Mouse (Mus musculus) midbrain, postnatal 0 days (tissue): ENCODE measurements around the gene Pde9a. TPM values are rescaled to one million over a fixed set of nuclear protein-coding genes. Genes with fewer than 3 reads are reported as not detected.
A peak's percentile ranks its signal among the peaks of the same experiment; 100 is the strongest.

Source experiments
- ATAC-seq: fragments of 200-750 bp; cut with Nextera tagmentation; 2 replicates; pipeline ENCODE4 v1.8.0; 2017; ENCODE audit warnings: moderate number of reproducible peaks, mild to moderate bottlenecking, moderate TSS enrichment, moderate library complexity; ENCODE audit not compliant: low FRiP score
- DNase-seq: peaks from one replicate; pipeline ENCODE4 v3.0.0-alpha.2; 2015; ENCODE audit warnings: low spot score
- H3K27ac ChIP-seq: fragments of 300-500 bp; sonication (generic); 2 replicates; pipeline ENCODE4 v1.5.1; 2014; ENCODE audit warnings: low read depth, mild to moderate bottlenecking, low read length, mixed read lengths
- H3K27me3 ChIP-seq: fragments of 300-500 bp; sonication (generic); 2 replicates; pipeline ENCODE4 v1.6.1; 2014; ENCODE audit warnings: low read length, control low read depth, mixed read lengths; ENCODE audit not compliant: insufficient read depth
- H3K36me3 ChIP-seq: fragments of 300-500 bp; sonication (generic); 2 replicates; pipeline ENCODE4 v1.6.1; 2014; ENCODE audit warnings: low read length, control low read depth, mixed read lengths; ENCODE audit not compliant: insufficient read depth
- H3K4me1 ChIP-seq: fragments of 300-500 bp; sonication (generic); 2 replicates; pipeline ENCODE4 v1.6.1; 2014; ENCODE audit warnings: mild to moderate bottlenecking, control low read depth, antibody characterized with exemption, low read length, mixed read lengths; ENCODE audit not compliant: insufficient read depth
- H3K4me2 ChIP-seq: fragments of 300-500 bp; sonication (generic); 2 replicates; pipeline ENCODE4 v1.6.1; 2014; ENCODE audit warnings: low read depth, mild to moderate bottlenecking, low read length, mixed read lengths; ENCODE audit not compliant: poor library complexity, severe bottlenecking
- H3K4me3 ChIP-seq: fragments of 300-500 bp; sonication (generic); 2 replicates; pipeline ENCODE4 v1.5.1; 2014; ENCODE audit warnings: low read depth, mild to moderate bottlenecking, low read length, moderate library complexity
- H3K9ac ChIP-seq: fragments of 300-500 bp; sonication (generic); replicated peaks from 2 replicates; pipeline ENCODE4 v1.6.1; 2014; ENCODE audit warnings: mild to moderate bottlenecking, low read length, moderate library complexity, mixed read lengths; ENCODE audit not compliant: poor library complexity, severe bottlenecking
- H3K9me3 ChIP-seq: fragments of 300-500 bp; sonication (generic); 2 replicates; pipeline ENCODE4 v1.6.1; 2016; ENCODE audit warnings: low read length, control low read depth
- CTCF ChIP-seq: IDR thresholded peaks from 2 replicates; pipeline ENCODE4 v1.5.1; 2016; ENCODE audit warnings: antibody characterized with exemption, mild to moderate bottlenecking
- WGBS: fragments of 180-500 bp; shearing (Covaris S2); extraction: QIAGEN DNeasy Blood & Tissue Kit; methylation state at CpG from one replicate; pipeline ENCODE4 v1.1.7; 2014; 5-methylcytosine and 5-hydroxymethylcytosine counted together
- polyA plus RNA-seq: library from polyadenylated mRNA; unstranded; fragments of >200 nt; fragmentation: Nextera tagmentation; extraction: Ambion mirVana; gene quantifications from 2 replicates; pipeline ENCODE4 v1.2.1, GENCODE M21; 2015
- total RNA-seq: library from RNA; depleted of rRNA; stranded (reverse); fragments of >200 nt; gene quantifications from 2 replicates; pipeline ENCODE4 v1.2.3, GENCODE M21; 2014

Gene Pde9a
- total and polyA plus RNA-seq, 2 experiments from 2014 or later, result 32.2 to 40.2 TPM

DNA sequence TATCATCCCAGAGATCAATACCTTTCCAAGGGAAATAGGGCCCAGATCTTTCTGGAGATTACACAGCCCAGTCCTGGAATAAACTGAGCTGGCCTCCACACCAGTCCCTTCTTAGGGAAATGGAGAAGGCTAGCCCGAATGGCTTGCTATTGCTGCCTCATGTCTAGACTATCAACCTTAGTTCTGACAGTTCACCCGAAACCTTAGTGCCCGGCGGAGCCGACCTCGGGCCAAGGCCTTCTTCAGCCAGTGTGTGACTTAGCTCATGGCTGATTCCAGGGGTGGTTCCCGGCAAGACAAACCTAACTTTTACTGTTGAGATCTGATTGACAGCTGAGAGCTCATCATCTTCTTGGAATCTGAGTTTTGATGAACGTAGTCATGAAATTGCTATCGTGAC lies 68.0 kb downstream of the Pde9a start:
- peaks cover 2% of the 10 kb centered on the region; the same call in 1 of the 2 replicates for H3K4me1 ChIP-seq
- WGBS, result 88% methylated on average over 9 of the region's 9 CpGs
- H3K9ac ChIP-seq, result no peak overlapping the region
- H3K9me3 ChIP-seq, result no peaks in the 10 kb centered on the region
- no peak for DNase-seq
- H3K27me3 ChIP-seq, result no peaks in the 10 kb centered on the region
- ATAC-seq, result no peak
- TF ChIP-seq CTCF, result no peak
- H3K4me2 ChIP-seq, result no peak overlapping the region
- no peak overlapping the region for H3K4me3 ChIP-seq
- H3K36me3 ChIP-seq, result peaks cover 28% of the 10 kb centered on the region
- H3K27ac ChIP-seq, result no peak overlapping the region

- Histone ChIP-seq H3K4me3 (no peak overlapping the region), H3K4me2 (no peak overlapping the region), H3K27me3 (no peaks in the 10 kb centered on the region), H3K27ac (no peak overlapping the region), H3K9ac (no peak overlapping the region), H3K9me3 (no peaks in the 10 kb centered on the region), H3K36me3 (peaks cover 33% of the 10 kb centered on the region), H3K4me1 (no peaks in the 10 kb centered on the region)
- TF ChIP-seq CTCF, result no peak
- ATAC-seq (no peak), DNase-seq (peak; percentile 62)
- 79% methylated on average over 18 of the region's 18 CpGs for WGBS
Measured at GRCm38 (mm10) chr17:31456723-31457567, 70.9 kb downstream of the Pde9a start.

DNA sequence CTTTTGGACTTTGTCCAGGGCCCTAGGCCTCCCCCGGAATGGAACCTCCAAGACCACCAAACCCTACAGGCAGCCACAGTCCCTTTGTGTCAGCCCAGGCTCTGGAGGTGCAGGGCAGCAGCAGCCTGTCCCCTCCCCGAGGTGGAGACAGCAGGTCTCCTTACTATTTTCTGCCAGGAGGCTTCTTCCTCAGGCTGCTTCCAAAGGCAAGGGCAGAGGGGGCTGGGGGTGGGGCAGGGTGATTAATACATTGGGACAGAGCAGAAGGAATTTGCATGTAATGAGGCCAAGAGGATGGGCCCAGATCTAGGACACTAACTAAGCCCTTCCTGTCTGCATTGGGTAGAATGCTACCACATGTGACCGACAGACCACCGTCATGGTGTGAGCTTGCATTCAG lies 74.4 kb downstream of the Pde9a start:
- no peak for DNase-seq
- no peak for TF ChIP-seq CTCF
- Histone ChIP-seq H3K4me1 (no peaks in the 10 kb centered on the region), H3K36me3 (peaks cover 33% of the 10 kb centered on the region), H3K9me3 (no peaks in the 10 kb centered on the region), H3K27ac (no peak overlapping the region), H3K9ac (no peak overlapping the region), H3K4me3 (no peak overlapping the region), H3K4me2 (no peak overlapping the region), H3K27me3 (no peaks in the 10 kb centered on the region)
- 67% methylated on average over 4 of the region's 4 CpGs for WGBS
- no peak for ATAC-seq

DNA sequence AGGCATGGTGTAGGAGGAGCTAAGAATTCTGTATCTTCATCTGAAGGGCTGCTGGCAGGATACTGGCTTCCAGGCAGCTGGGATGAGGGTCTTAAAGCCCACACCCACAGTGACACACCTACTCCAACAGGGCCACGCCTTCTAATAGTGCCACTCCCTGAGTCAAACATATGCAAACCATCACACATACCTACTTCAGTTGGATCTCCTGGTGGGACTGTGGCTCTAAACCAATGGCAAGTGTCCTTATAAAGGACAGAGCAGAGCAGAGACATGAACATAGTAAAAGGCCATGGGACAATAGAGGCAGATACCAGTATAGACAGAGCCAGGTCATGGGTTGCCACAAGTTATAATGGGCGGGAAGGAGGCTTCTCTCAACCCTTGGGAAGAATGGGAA lies 76.5 kb downstream of the Pde9a start:
- H3K27me3 ChIP-seq, result no peaks in the 10 kb centered on the region
- H3K27ac ChIP-seq, result no peak overlapping the region
- peaks cover 42% of the 10 kb centered on the region for H3K36me3 ChIP-seq
- H3K4me1 ChIP-seq, result no peaks in the 10 kb centered on the region
- no peak for TF ChIP-seq CTCF
- H3K9ac ChIP-seq, result no peak overlapping the region
- no peak overlapping the region for H3K4me3 ChIP-seq
- H3K4me2 ChIP-seq, result no peak overlapping the region
- 80% methylated on average over 2 of the region's 2 CpGs for WGBS
- no peak for DNase-seq
- no peaks in the 10 kb centered on the region for H3K9me3 ChIP-seq
- ATAC-seq, result no peak

DNA sequence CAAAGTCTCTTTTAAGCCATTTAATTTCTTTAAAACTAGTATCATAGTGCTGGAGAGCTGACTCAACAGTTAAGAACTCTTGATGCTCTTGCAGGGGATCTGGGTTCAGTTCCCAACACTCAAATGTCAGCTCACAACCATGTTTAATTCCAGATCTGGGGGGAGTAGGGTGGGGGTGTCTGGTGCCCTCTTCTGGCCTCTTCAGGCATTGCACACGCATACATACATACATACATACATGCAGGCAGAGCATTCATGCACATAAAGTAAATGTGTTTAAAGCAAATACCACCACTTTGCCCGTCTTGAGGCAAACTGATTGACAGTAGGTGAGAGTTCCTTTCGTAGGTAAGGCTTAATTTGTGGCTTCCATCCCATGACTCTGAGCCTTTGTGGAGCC lies 80.8 kb downstream of the Pde9a start:
- Histone ChIP-seq H3K36me3 (peaks cover 44% of the 10 kb centered on the region), H3K9me3 (no peaks in the 10 kb centered on the region), H3K4me2 (no peak overlapping the region), H3K4me3 (no peak overlapping the region), H3K9ac (no peak overlapping the region), H3K4me1 (no peaks in the 10 kb centered on the region), H3K27me3 (no peaks in the 10 kb centered on the region), H3K27ac (no peak overlapping the region)
- DNase-seq (no peak), ATAC-seq (no peak)
- peak; percentile 64 for TF ChIP-seq CTCF
- WGBS, result 91% methylated on average over 3 of the region's 3 CpGs

GRCm38 (mm10) chr17:31468496-31468895 lies 82.5 kb downstream of the Pde9a start:
- H3K4me1 ChIP-seq, result no peaks in the 10 kb centered on the region
- no peaks in the 10 kb centered on the region for H3K9me3 ChIP-seq
- H3K36me3 ChIP-seq, result peaks cover 45% of the 10 kb centered on the region
- no peak for TF ChIP-seq CTCF
- WGBS, result 75% methylated on average over 5 of the region's 5 CpGs
- H3K4me2 ChIP-seq, result no peak overlapping the region
- H3K27me3 ChIP-seq, result no peaks in the 10 kb centered on the region
- no peak overlapping the region for H3K4me3 ChIP-seq
- no peak for DNase-seq
- no peak for ATAC-seq
- H3K9ac ChIP-seq, result no peak overlapping the region
- H3K27ac ChIP-seq, result no peak overlapping the region
